Mouse (Mus musculus) spleen, adult 18-20 months (tissue): ENCODE measurements at regions not wholly inside any gene's neighbourhood (a gene's known extent, or its start where the extent isn't known, plus 50 kb on each side); places are given as distances from the start of the nearest gene placed in this dataset.
A peak's percentile ranks its signal among the peaks of the same experiment; 100 is the strongest.

Experiments
- DNase-seq, 2 experiments: peaks; one replicate each; pipeline ENCODE4 v3.0.0; 2022; ENCODE audit warnings: mixed read lengths in 2 of 2

- DNase-seq: peak in 1 of 2 experiments; percentile 17
Measured at GRCm38 (mm10) chr4:62755237-62755900, 195.7 kb downstream of the Rgs3 start.

- no peak for DNase-seq
Measured at GRCm38 (mm10) chr4:62756721-62757206, 197.1 kb downstream of the Rgs3 start.

GRCm38 (mm10) chr4:62760748-62761604 is 201.3 kb downstream of the Rgs3 start:
- no peak for DNase-seq

- DNase-seq: peak; percentile 25 to 78
Measured at GRCm38 (mm10) chr4:62761672-62762071, 202.0 kb downstream of the Rgs3 start.

DNA sequence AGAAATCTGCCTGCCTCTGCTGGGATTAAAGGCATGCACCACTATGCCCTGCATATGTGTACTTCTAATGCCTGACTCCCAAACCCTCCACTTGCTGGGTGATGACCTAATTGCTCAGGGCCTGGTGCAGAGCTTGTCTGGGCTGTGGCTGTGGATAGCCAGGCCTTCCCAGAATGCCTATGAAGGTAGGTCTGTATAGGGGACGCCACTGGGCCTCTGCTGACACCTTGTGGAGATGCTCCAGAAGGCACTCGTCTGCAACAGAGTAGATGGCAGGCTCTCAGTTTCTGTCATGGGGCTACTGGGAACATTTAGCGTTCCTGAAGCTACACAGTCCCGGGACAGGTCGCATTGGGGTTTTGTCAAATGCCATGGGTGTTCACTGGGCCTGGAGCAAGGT is 201.4 kb upstream of the Zfp618 start:
- peak; percentile 57 to 74 for DNase-seq

GRCm38 (mm10) chr4:62769469-62770234 is 195.7 kb upstream of the Zfp618 start:
- DNase-seq: no peak

DNA sequence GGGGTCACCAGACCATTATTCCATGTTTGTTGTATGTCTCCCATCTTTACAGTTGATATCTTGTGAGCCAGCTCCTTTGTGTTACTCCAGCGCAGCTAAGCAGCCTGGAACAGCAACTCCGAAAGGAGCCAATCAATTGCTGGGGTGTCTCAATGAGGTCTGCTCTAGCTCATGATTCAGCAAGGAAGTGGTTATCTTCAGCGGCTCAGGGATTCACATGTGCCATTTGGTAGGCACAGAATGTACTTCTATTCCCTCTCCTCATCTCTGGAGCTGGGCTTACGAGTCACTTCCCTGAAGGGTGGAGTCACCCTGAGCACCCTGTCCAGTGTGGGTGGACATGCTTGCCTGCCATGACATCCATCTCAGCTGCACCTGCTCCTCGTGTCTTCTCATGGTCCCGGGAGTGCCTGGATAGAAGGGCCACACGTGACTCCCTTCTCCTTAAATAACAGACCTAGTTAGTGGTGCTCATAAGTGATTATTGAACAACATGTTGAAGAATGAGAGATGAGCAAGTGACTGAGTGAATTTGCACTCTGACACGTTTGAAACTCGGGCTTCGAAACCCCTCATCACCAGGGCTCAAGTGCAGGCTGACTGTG is 190.3 kb upstream of the Zfp618 start:
- DNase-seq: no peak

DNA sequence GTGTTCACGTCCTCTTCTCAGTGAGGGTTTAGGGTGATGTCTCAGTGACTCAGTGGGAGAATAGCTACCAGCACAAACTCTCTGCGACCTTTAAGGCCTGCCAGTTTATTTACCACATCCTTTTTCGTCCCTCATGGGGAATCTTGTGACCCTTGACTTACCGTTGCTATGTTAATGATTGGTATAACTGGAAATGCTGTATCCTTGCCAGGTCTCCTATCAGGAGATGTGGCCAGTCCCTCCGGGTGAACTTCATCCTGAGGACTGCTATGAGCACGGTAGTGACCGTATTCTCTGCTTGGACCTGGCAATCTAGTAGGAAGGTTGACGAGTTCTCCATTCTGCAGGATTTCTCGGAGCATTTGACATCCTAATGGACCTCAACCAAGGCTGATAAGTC is 188.5 kb upstream of the Zfp618 start:
- DNase-seq: no peak

- DNase-seq: no peak
Measured at GRCm38 (mm10) chr4:62777436-62777835, 187.9 kb upstream of the Zfp618 start.

GRCm38 (mm10) chr4:62778621-62779020 is 186.8 kb upstream of the Zfp618 start:
- DNase-seq: no peak

DNA sequence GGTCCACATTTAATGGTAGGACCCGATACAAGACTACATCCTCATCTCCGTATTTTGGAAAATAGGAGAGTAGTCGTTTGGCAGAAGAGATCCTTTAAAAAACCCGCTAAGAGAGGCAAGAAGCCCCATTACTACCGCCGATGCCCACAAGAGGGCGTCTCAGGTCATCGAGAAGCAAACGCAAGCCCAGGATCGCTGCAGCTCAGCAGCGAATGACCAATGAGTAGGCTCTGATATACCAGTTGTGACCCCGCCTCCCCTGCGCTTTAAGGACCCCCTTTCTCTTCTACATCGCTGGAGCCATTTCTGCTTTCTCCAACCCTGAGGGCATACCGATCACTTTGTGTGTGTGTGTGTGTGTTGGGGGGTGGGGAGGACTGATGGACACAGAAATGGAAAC is 185.0 kb upstream of the Zfp618 start:
- peak; percentile 65 to 87 for DNase-seq

DNA sequence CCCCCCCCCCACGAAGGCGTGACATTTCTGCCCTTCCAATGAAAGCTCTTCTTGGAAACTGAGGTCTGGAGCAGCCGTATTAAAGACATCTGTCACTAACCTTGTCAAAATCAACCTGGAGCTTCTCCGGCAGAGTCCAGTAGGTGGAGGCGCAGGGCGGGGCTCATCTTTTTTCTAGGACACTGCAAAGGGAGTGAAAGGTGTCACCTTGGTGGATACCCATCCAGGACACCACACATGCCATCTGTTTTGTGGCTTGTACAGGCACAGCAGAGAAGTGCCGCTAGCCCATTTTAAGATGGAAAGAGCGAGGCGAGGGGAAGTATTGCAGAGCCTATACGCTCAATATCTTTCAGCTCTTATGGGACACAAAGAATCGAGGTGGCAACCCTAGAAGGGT is 184.5 kb upstream of the Zfp618 start:
- no peak for DNase-seq

DNA sequence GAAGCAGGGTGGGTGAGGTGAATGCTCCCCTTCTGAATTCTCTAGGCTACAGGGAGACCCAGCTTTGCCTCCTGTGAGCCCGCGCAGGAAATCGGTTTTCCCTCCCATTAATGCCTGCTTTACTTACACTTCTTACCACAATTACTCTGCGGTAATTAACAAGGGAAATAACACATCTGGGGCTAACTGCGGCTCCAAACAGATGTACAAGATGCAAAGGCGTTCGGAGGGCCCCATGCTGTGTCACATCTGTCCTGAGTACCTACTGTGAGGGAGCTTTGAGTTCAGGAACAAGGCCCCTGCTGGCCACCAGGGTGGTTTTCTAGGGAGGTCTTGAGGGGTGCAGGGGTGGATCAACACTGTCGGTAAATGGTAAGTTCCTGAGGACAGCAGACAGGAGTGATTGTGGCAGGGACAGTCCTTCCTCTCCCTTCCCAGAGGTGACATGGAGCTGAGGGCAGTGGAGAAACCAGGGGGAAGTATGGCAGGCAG is 184.0 kb upstream of the Zfp618 start:
- no peak for DNase-seq

DNA sequence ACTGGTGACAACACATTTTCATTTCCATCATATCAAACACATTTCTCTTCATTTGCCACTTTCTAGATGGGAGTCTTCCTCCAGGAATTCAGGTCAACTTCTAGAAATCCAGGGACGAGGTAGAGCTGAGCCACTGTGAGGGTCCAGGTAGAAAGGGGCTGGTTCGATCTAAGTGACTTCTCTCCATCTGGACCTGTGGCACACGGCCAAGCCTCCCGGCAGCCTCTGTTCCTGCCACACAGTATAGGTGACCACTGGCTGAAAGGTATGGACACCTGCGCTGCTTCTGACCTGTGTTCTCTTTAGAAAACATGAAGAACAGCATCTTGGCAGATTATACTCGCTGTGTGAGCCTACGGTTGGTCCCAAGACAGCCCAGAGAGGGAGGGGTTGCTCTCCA is 179.7 kb upstream of the Zfp618 start:
- DNase-seq: no peak

- DNase-seq: no peak
Measured at GRCm38 (mm10) chr4:62789696-62790095, 175.7 kb upstream of the Zfp618 start.

GRCm38 (mm10) chr4:62793582-62793981 is 171.8 kb upstream of the Zfp618 start:
- DNase-seq: no peak

DNA sequence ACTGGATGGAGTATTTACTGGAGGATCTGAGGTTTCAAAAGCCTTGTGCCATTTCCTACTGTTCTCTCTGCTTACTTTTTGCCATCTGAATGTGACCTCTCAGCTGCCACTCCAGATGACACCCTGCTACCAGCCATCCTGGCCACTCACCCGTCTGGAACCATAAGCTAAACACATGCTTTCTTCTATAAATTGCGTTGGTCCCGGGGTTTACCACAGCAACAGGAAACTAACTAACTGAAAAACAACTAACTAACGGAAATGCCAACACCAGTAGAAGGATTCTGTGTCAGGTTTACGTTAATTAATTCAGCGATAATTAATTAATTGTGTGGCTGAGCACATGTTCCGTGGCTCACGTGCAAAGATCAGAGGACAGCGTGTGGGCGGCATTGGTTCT is 169.8 kb upstream of the Zfp618 start:
- DNase-seq: no peak

DNA sequence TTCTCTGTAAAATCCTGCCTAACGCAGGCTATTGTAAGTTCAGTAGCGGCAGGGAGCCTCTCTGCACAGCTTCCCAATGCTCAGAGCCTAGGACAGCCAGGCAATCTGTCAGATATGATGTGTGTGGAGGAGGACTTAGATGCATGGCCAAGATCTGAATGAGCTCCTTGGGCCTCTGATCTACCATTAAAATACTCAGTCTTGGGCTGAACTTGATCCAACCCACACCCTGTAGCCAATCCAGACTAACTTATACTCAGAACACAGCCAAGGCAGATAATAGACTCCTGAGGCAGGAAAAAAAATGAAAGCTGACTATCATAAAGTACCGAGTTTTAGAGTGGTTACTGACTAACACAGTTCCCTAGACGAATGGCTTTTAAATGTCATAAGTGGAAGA is 165.4 kb upstream of the Zfp618 start:
- DNase-seq: no peak

- DNase-seq: no peak
Measured at GRCm38 (mm10) chr4:62805841-62806240, 159.5 kb upstream of the Zfp618 start.

- DNase-seq: no peak
Measured at GRCm38 (mm10) chr4:62806786-62807185, 158.6 kb upstream of the Zfp618 start.

GRCm38 (mm10) chr4:62807926-62808552 is 157.3 kb upstream of the Zfp618 start:
- DNase-seq: no peak

DNA sequence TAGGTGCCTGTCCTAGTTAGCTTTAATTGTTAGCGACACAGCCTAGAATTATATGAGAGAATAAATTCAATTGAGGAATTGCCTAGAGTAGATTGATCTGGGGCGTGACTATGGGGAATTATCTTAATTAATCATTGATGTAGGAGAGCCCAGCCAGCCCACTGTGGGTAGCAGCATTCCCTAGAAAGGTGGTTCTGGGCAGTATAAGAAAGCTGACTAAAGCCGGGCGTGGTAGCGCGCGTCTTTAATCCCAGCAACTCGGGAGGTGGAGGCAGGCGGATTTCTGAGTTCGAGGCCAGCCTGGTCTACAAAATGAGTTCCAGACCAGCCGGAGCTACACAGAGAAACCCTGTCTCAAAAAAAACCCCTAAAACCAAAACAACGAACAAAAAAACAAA is 156.8 kb upstream of the Zfp618 start:
- DNase-seq: no peak
